Mouse (Mus musculus) megakaryocyte, embryonic 14.5 days (primary cell): Measurements from ENCODE around the gene Olfr18.

Experiments used
- FLI1 ChIP-seq: IDR thresholded peaks from 2 replicates; pipeline ENCODE4 v1.6.1; 2012; ENCODE audit warnings: low read length, inconsistent platforms, mixed read lengths
- GATA1 ChIP-seq: IDR thresholded peaks from 3 replicates; pipeline ENCODE4 v1.6.1; 2012; ENCODE audit warnings: mixed read lengths, low read length, inconsistent platforms, borderline replicate concordance

DNA sequence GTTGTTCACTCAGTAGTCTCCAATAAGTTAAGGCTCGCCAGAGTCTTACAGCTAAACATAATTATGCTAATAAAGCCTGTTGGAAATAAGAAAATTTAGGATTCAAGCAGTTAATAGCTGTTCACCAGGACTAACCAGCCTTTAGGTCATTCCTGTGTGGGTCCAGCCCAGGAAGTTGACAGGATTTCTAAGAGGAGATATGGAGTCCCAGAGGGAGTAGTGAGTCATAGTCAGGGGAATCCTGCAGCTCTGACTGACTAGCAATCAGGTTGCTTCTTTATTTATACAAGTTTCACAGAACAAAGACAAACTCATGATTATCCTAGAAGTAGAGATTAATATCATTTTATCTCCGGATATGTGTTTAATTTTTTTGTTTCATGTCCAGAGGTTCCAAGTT, 31.4 kb upstream of the Olfr18 start:
- no peak for TF ChIP-seq FLI1
- TF ChIP-seq GATA1: no peak
